Mouse (Mus musculus) forebrain, postnatal 0 days (tissue): ENCODE data around the gene Ski. TPM values are rescaled to one million over a fixed set of nuclear protein-coding genes. Genes with fewer than 3 reads are reported as not detected.

Experiments used
- ATAC-seq: fragments of 200-750 bp; cut with Nextera tagmentation; 2 replicates; pipeline ENCODE4 v1.8.0; 2017; ENCODE audit warnings: mild to moderate bottlenecking, moderate library complexity
- DNase-seq: peaks from one replicate; pipeline ENCODE4 v3.0.0-alpha.2; 2015
- H3K27ac ChIP-seq: fragments of 300-500 bp; sonication (generic); 2 replicates; pipeline ENCODE4 v1.5.1; 2014; ENCODE audit warnings: low read depth, mild to moderate bottlenecking, antibody characterized with exemption, low read length, moderate library complexity, mixed read lengths
- H3K27me3 ChIP-seq: fragments of 300-500 bp; sonication (generic); 2 replicates; pipeline ENCODE4 v1.6.1; 2014; ENCODE audit warnings: mild to moderate bottlenecking, low read length, mixed read lengths; ENCODE audit not compliant: insufficient read depth
- H3K36me3 ChIP-seq: fragments of 300-500 bp; sonication (generic); 2 replicates; pipeline ENCODE4 v1.6.1; 2014; ENCODE audit warnings: mild to moderate bottlenecking, moderate library complexity; ENCODE audit not compliant: insufficient read depth
- H3K4me1 ChIP-seq: fragments of 300-500 bp; sonication (generic); 2 replicates; pipeline ENCODE4 v1.6.1; 2014; ENCODE audit warnings: antibody characterized with exemption; ENCODE audit not compliant: insufficient read depth
- H3K4me2 ChIP-seq: fragments of 300-500 bp; sonication (generic); 2 replicates; pipeline ENCODE4 v1.6.1; 2014; ENCODE audit warnings: low read depth, mild to moderate bottlenecking, moderate library complexity
- H3K4me3 ChIP-seq: fragments of 300-500 bp; sonication (generic); 2 replicates; pipeline ENCODE4 v1.5.1; 2014; ENCODE audit warnings: low read depth, low read length, mixed read lengths
- H3K9ac ChIP-seq: fragments of 300-500 bp; sonication (generic); 2 replicates; pipeline ENCODE4 v1.6.1; 2014; ENCODE audit warnings: mild to moderate bottlenecking
- H3K9me3 ChIP-seq: fragments of 300-500 bp; sonication (generic); 2 replicates; pipeline ENCODE4 v1.6.1; 2016; ENCODE audit warnings: low read length
- CTCF ChIP-seq: sonication (generic); IDR thresholded peaks from 2 replicates; pipeline ENCODE4 v1.5.1; 2016; ENCODE audit warnings: antibody characterized with exemption, control low read depth, low read depth
- WGBS: fragments of 180-500 bp; shearing (Covaris S2); extraction: QIAGEN DNeasy Blood & Tissue Kit; methylation state at CpG from one replicate; pipeline ENCODE4 v1.1.7; 2014; 5-methylcytosine and 5-hydroxymethylcytosine counted together
- polyA plus RNA-seq: library from polyadenylated mRNA; unstranded; fragments of >200 nt; fragmentation: Nextera tagmentation; extraction: Ambion mirVana; gene quantifications from 2 replicates; pipeline ENCODE4 v1.2.1, GENCODE M21; 2015
- total RNA-seq: library from RNA; depleted of rRNA; stranded (reverse); fragments of >200 nt; gene quantifications from 2 replicates; pipeline ENCODE4 v1.2.3, GENCODE M21; 2014

Gene Ski
- total and polyA plus RNA-seq, 2 experiments from 2014 or later: 12.2 to 68.7 TPM

DNA sequence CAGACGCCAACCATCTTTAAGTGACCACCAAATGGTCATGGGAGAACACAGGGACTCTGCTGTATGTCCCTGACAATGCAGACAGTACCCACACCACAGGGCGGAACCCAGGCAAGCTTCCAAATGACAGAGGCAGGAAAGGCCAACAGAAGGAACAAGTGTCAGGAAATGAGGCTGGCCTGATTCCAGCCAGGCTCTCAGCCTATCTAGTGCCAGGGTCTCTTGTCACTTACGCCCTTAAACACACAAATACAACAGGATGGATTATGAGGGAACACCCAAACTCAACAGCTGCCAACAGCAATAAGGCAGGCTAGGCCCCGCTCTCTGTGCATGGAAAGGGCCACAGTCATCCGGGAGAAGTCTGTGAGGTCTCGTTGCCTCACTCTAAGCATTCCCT, 57.8 kb downstream of the Ski start:
- H3K4me1 ChIP-seq: no peaks in the 10 kb centered on the region
- no peak overlapping the region for H3K4me3 ChIP-seq
- no peaks in the 10 kb centered on the region for H3K27me3 ChIP-seq
- no peak for TF ChIP-seq CTCF
- H3K9me3 ChIP-seq: no peaks in the 10 kb centered on the region
- peaks cover 5% of the 10 kb centered on the region; the same call in 1 of the 2 replicates for H3K36me3 ChIP-seq
- H3K27ac ChIP-seq: no peak overlapping the region
- H3K4me2 ChIP-seq: no peak overlapping the region
- DNase-seq (peak; percentile 39), ATAC-seq (no peak)
- no peak overlapping the region for H3K9ac ChIP-seq
- 59% methylated on average over 6 of the region's 6 CpGs for WGBS

DNA sequence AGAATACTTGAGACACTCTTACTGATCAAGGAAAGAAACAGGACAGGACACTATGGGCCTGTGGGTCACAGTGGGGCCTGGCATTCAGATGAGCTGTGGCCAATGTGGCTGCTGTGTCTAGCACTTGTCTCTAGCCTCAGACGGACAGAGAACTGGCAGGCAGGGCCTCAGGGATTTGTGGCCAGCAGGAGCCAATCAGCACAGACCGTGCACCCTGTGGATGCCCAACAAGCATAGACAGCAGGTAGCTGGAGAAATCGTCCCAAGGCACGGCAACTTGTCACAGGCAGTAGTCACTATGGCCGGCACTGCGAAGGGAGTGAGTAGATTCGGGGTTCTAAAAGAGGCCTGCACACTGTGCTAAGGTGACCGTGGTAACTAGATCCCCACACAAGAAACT, 58.7 kb downstream of the Ski start:
- no peak for TF ChIP-seq CTCF
- no peak overlapping the region; the same call in 1 of the 2 replicates for H3K27ac ChIP-seq
- 39% methylated on average over 8 of the region's 8 CpGs for WGBS

DNA sequence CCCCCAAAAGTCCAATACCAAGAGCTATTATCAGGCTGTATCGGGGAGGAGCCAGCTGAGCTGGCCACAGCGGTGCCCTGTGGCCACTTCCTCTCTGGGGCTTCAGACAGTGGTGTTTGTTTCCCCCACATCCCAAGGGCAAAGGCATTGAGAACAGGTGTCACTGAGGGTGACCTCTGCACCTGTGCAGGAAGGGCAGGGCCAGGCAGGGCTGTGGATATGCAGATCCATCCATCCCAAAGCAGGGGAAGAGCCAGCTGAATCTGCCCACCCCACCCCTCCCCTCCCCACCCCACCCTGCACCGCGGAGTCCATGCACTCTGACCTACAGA, 59.1 kb downstream of the Ski start:
- Histone ChIP-seq H3K4me1 (no peaks in the 10 kb centered on the region), H3K9ac (no peak overlapping the region), H3K27ac (no peak overlapping the region), H3K4me3 (no peak overlapping the region), H3K27me3 (no peaks in the 10 kb centered on the region), H3K4me2 (no peak overlapping the region), H3K9me3 (no peaks in the 10 kb centered on the region), H3K36me3 (peaks cover 18% of the 10 kb centered on the region)
- WGBS: 58% methylated on average over 4 of the region's 4 CpGs
- DNase-seq: no peak
- ATAC-seq: no peak
- no peak for TF ChIP-seq CTCF

More for the DNA sequence above, 58.7 kb downstream of the Ski start:
- DNase-seq (no peak), ATAC-seq (no peak)
- Histone ChIP-seq H3K9me3 (no peaks in the 10 kb centered on the region), H3K36me3 (peaks cover 14% of the 10 kb centered on the region), H3K4me1 (no peaks in the 10 kb centered on the region), H3K4me2 (no peak overlapping the region), H3K27me3 (no peaks in the 10 kb centered on the region), H3K9ac (no peak overlapping the region), H3K4me3 (no peak overlapping the region)

DNA sequence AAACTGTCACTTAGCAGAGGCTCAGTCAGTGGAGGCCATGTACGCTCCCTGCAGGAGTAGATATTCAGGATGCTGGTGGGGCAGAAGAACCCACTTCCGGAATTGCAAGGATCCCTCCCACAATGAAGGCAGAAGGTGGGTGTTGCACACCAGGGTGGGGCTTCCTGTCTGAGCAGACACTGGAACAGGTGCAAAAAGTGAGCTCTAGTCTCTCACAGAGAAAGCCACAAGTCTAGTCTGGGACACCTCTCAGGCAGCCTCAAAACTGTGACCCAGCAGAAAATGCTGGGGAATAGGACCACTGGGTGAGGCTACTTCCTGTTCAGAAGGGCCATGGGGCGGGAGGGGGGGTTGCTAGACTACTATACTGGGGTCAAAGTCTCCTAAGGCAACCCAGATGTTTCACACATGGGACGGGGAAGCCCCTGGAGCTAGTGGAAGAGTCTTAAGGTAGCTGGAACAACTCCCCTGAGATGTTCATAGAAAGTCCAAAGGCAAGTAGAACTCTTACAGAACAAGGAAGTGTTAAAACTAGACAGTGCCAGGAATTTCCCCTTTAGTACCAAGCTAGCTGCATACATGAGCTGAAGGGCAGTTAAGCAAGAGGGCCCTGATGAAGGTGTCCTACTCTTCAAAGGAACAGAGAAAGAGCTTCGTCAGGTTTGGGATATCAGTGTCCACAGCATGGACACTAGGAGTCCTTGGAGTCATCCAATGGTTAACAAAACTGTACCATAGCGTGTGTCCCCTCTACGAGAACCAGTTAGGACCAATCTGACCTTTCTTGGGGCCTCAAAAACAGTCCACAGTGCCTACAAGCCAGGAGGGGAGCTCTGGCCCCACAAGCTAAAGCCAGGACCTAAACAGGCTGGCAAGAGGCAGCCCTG, 59.7 kb downstream of the Ski start:
- no peak overlapping the region for H3K4me2 ChIP-seq
- no peak overlapping the region for H3K9ac ChIP-seq
- no peak for ATAC-seq
- H3K4me3 ChIP-seq: no peak overlapping the region
- 84% methylated on average over 7 of the region's 7 CpGs for WGBS
- H3K27ac ChIP-seq: no peak overlapping the region
- no peaks in the 10 kb centered on the region for H3K9me3 ChIP-seq
- H3K27me3 ChIP-seq: no peaks in the 10 kb centered on the region
- DNase-seq: no peak
- H3K36me3 ChIP-seq: peaks cover 24% of the 10 kb centered on the region
- no peak for TF ChIP-seq CTCF
- no peaks in the 10 kb centered on the region for H3K4me1 ChIP-seq

DNA sequence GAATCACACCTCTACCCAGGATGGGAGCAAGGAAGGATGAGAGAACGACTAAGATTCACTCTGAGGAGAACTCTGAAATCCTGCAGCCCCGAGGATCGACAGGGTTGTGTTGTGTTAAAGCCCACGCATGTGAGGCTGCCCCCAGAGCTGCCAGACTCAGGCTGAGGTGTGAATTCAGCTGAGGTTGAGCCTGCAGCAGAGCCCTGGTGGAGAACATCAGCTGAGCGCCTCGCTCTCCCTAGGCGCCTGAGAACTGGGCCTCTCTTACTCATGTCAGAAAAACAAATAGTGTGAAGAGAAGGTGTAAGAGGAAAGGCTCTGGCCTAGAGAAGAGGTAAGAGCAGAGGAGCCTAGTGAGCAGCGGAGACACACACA, 63.9 kb downstream of the Ski start:
- ATAC-seq: no peak
- H3K4me1 ChIP-seq: no peaks in the 10 kb centered on the region
- no peak overlapping the region for H3K4me2 ChIP-seq
- H3K27me3 ChIP-seq: no peaks in the 10 kb centered on the region
- WGBS: 70% methylated on average over 8 of the region's 8 CpGs
- no peak overlapping the region for H3K27ac ChIP-seq
- H3K9me3 ChIP-seq: no peaks in the 10 kb centered on the region
- H3K36me3 ChIP-seq: peaks cover 57% of the 10 kb centered on the region
- no peak overlapping the region for H3K4me3 ChIP-seq
- no peak overlapping the region for H3K9ac ChIP-seq
- no peak for TF ChIP-seq CTCF
- DNase-seq: no peak

DNA sequence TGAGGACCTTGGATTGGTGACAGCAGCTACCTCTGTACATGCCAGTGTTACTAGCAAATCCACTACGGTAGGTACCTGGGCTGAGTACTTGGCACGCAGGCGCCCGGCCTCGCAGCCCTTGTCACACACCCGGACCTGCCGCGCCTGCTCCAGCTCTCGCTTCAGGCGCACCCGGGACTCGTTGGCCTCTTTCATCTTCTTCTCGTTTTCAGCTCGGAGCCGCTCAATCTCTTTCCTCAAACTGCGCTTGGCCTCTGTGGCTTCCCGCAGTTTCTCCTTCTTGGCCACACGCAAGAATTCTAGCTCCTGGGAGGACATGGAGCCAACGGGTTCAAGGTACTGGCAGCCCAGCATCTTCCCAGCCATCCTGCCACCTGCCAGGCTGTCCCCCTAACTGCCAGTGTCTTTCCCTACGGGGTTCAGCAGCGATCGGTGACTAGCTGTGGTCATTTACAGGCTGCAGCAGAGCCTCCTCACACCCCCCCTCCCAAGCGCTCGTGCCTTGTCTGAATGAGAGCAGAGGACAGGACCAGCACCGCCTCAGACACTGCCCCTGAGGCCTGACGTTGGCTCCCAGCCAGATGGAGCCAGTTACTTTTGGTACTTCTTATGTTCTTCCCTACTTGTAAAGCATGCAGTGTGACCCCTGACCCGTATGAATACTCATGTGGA, 64.4 kb downstream of the Ski start:
- Histone ChIP-seq H3K9me3 (no peaks in the 10 kb centered on the region), H3K27me3 (no peaks in the 10 kb centered on the region), H3K36me3 (peaks cover 57% of the 10 kb centered on the region), H3K4me3 (no peak overlapping the region), H3K27ac (no peak overlapping the region), H3K4me2 (no peak overlapping the region), H3K4me1 (no peaks in the 10 kb centered on the region), H3K9ac (no peak overlapping the region)
- WGBS: 82% methylated on average over 27 of the region's 27 CpGs
- TF ChIP-seq CTCF: no peak
- no peak for DNase-seq
- ATAC-seq: no peak

DNA sequence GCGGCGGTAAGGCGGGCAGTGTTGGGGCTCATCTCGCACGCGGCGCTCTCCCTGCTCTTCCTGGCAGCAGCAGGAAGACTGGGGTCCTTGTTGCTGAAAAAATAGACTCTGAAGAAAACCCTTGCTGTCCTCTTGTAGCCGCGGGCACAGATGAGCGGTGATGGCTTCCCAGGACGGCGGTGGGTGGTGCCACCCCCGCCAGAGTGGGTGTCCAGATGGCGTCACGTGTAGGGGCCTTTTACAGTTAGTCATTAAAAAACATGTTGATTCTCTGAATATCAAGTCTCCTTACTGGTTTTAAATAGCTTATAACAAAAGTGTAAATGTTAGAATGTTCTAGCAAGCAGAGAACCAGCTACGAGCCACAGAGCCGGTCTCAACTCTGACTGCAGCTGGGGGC, 65.7 kb downstream of the Ski start:
- WGBS: 89% methylated on average over 17 of the region's 17 CpGs
- no peak for DNase-seq
- peaks cover 57% of the 10 kb centered on the region for H3K36me3 ChIP-seq
- H3K9ac ChIP-seq: no peak overlapping the region
- no peaks in the 10 kb centered on the region for H3K27me3 ChIP-seq
- no peak overlapping the region for H3K4me3 ChIP-seq
- no peak overlapping the region for H3K27ac ChIP-seq
- no peak overlapping the region for H3K4me2 ChIP-seq
- no peaks in the 10 kb centered on the region for H3K4me1 ChIP-seq
- no peaks in the 10 kb centered on the region for H3K9me3 ChIP-seq
- no peak for ATAC-seq
- no peak for TF ChIP-seq CTCF
